Mouse (Mus musculus): ENCODE measurements around the gene Vwa8. TPM values are rescaled to one million over a fixed set of nuclear protein-coding genes. Genes with fewer than 3 reads are reported as not detected.

Gene Vwa8
- polyA plus RNA-seq, 1 experiment from 2014 or later, result 8.0 TPM

GRCm38 (mm10) chr14:79244571-79244970 is 395.7 kb downstream of the Vwa8 start:
- H3K9me3 ChIP-seq (ENCODE audit: control insufficient read depth, low read length), result no peaks in the 10 kb centered on the region
- H3K4me3 ChIP-seq (replicated peaks; ENCODE audit: low read depth, low read length), result no peak overlapping the region
- H3K9ac ChIP-seq (replicated peaks; ENCODE audit: low read length), result no peak overlapping the region
- WGBS, result 56% methylated on average over 3 of the region's 3 CpGs
- DNase-seq, result peak; percentile 63
- no peak overlapping the region for H3K4me2 ChIP-seq (ENCODE audit: low read length)
- H3K36me3 ChIP-seq (ENCODE audit: control insufficient read depth, insufficient read depth, low read length), result no peaks in the 10 kb centered on the region
- 0 out of 2 replicates have a peak overlapping the region, but pooled peaks have one; percentile 21 for H3K27ac ChIP-seq (replicated peaks; ENCODE audit: low read depth, low read length)
- no peaks in the 10 kb centered on the region for H3K4me1 ChIP-seq (ENCODE audit: control insufficient read depth, insufficient read depth, low read length)
- ATAC-seq (ENCODE audit: low FRiP score, low TSS enrichment), result no peak
- H3K27me3 ChIP-seq (ENCODE audit: control insufficient read depth, insufficient read depth, low read length), result no peaks in the 10 kb centered on the region

- Histone ChIP-seq H3K27ac (replicated peaks; ENCODE audit: low read depth, low read length) (no peak overlapping the region), H3K36me3 (ENCODE audit: control insufficient read depth, insufficient read depth, low read length) (no peaks in the 10 kb centered on the region), H3K27me3 (ENCODE audit: control insufficient read depth, insufficient read depth, low read length) (no peaks in the 10 kb centered on the region), H3K4me2 (ENCODE audit: low read length) (no peak overlapping the region), H3K4me1 (ENCODE audit: control insufficient read depth, insufficient read depth, low read length) (no peaks in the 10 kb centered on the region), H3K4me3 (replicated peaks; ENCODE audit: low read depth, low read length) (no peak overlapping the region), H3K9ac (replicated peaks; ENCODE audit: low read length) (no peak overlapping the region), H3K9me3 (ENCODE audit: control insufficient read depth, low read length) (no peaks in the 10 kb centered on the region)
- ATAC-seq (ENCODE audit: low FRiP score, low TSS enrichment) (no peak), DNase-seq (no peak)
- 74% methylated on average over 5 of the region's 5 CpGs for WGBS
These were observed 403.0 kb downstream of the Vwa8 start for GRCm38 (mm10) chr14:79251727-79252285.

Other genes starting within 250 kb of the Vwa8 start
- gene Dgkh, start 116.3 kb upstream of the Vwa8 start, polyA plus RNA-seq (2014; fragmentation: Nextera tagmentation; extraction: Ambion mirVana), result 2.9 and 3.1 TPM in 2 replicates

Data from midbrain, embryonic 14.5 days (tissue).